Comparison of ENCODE assay signal across 29 mouse cellular contexts in the genomic region with DNA sequence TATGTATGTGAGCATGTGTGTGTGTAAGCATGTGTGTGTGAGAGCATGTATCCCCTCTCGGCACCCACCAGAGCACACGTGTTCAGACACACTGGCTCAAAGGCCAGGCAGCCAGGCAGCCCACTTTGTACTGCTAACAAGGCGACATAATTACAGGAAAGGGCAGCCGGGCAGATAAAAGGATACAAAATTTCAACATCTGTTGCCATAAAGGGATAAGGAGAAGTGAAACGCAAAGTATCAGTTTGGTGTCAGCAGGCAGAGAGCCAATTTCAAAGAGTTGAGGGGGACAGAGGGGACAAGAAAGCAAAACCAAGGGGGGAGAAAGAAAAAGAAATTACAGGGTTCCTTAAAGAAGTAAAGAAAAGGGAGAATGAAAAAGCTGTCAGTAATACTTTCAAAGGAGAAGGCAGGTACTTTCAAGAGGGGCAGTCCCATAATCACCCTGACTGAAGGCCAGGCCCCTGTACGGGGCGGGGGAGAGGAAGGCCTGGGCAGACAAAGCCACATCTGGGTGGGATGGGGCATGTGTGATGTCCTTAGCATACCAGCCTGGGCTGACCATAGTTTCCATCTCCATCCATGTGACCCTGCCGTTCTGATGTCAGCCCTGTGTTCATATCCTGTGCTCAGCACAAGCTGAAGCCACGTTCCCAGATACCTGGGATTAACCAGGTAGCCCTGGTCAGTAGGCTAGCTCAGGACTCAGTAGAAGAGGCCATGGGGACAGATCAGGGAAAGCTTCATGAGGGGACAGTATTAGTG. TPM values are rescaled to one million over a fixed set of nuclear protein-coding genes. Genes with fewer than 3 reads are reported as not detected.
DNase-seq lines count a peak whose midpoint lies in the region; ATAC-seq and TF ChIP-seq lines count a peak whose summit lies in the region.
"Had no signal": no experiment of that assay in that cellular context is flagged by ENCODE, and none has a peak within 500 bp of the region (broad histone marks: within the 10 kb centered on the region; RNA-seq: fewer than 3 reads in every experiment).

No protein-coding gene starts in this region.

- no peak for TF ChIP-seq CTCF in CH12.LX (conservative IDR thresholded peaks at IDR 0.05 in 1 of 2, IDR thresholded peaks at IDR 0.05 in 1 of 2; ENCODE audit: low read depth in 2 of 2, low read length in 2 of 2)

- TF ChIP-seq RAD21 in CH12.LX (IDR thresholded peaks at IDR 0.05; ENCODE audit: low read depth, low read length), result no peak

- peaks cover 0 to 49% of the 10 kb centered on the region in 2 experiments for H3K36me3 ChIP-seq in CH12.LX (replicated peaks in 1 of 2; ENCODE audit: control insufficient read depth in 1 of 2, insufficient read depth in 1 of 2, low read length in 1 of 2)
- H3K36me3 ChIP-seq: hindbrain, embryonic 12.5 days; intestine, embryonic 15.5 days; neural tube, embryonic 13.5 days had no signal

- dilution Hi-C loops in CH12.LX (cut with MboI; ENCODE audit: extremely low pct_ligation_motif_present, extremely low pct_unique_long_range_greater_than_20kb, low sequenced_read_pairs), result no loop called here

- peak overlapping the region in 1 of 3 experiments; percentile 14 for H3K4me3 ChIP-seq in CH12.LX (replicated peaks in 1 of 3; ENCODE audit: low read depth in 2 of 3, low read length in 2 of 3, poor library complexity in 1 of 3)
- H3K4me3 ChIP-seq: erythroblast, embryonic 14.5 days; heart, embryonic 10.5 days; hindbrain, embryonic 12.5 days; intestine, embryonic 15.5 days; limb, embryonic 13.5 days; midbrain, embryonic 10.5 days; neural tube, embryonic 13.5 days had no signal

- no peaks in the 10 kb centered on the region for H3K79me2 ChIP-seq in CH12.LX (replicated peaks; ENCODE audit: control insufficient read depth, extremely low read depth, insufficient read depth, poor library complexity, severe bottlenecking)

- H3K4me2 ChIP-seq in CH12.LX (ENCODE audit: insufficient read depth, low read depth, poor library complexity, severe bottlenecking), result no peak overlapping the region
- H3K4me2 ChIP-seq: hindbrain, embryonic 12.5 days; intestine, embryonic 15.5 days; limb, embryonic 13.5 days; liver, embryonic 11.5 days; neural tube, embryonic 13.5 days had no signal

- in situ Hi-C loops in CH12.LX (cut with MboI; ENCODE audit: low pct_ligation_motif_present, low pct_unique_long_range_greater_than_20kb, low sequenced_read_pairs), result no loop called here

- H3K27me3 ChIP-seq in CH12.LX (replicated peaks), result no peaks in the 10 kb centered on the region
- H3K27me3 ChIP-seq: intestine, embryonic 15.5 days; limb, embryonic 13.5 days; Patski had no signal

- H3K9me3 ChIP-seq in CH12.LX (replicated peaks; ENCODE audit: low read length), result peaks cover 2% of the 10 kb centered on the region
- H3K9me3 ChIP-seq: G1E; heart, embryonic 10.5 days; hindbrain, embryonic 12.5 days; intestine, embryonic 15.5 days; limb, embryonic 13.5 days; midbrain, embryonic 10.5 days; neural tube, embryonic 13.5 days had no signal

- TF ChIP-seq EP300 in CH12.LX (IDR thresholded peaks at IDR 0.05; ENCODE audit: low read length), result no peak

- peaks cover 13 to 27% of the 10 kb centered on the region in 2 experiments for H3K4me1 ChIP-seq in CH12.LX (ENCODE audit: control insufficient read depth in 1 of 2, insufficient read depth in 2 of 2)

- DNase-seq in A20 (ENCODE audit: low read depth, low spot score) (peak; percentile 82), CH12.LX (ENCODE audit: extremely low read depth) (peak; percentile 26)
- no peak for DNase-seq in ovary, postnatal 36 days (ENCODE audit: low spot score)
- no peak for DNase-seq in left cerebral cortex, adult 8-10 months (ENCODE audit: low spot score in 2 of 2)
- DNase-seq: adrenal gland, postnatal 10 days; cerebellum, adult 11-12 months; cerebellum, adult 9-11 months; forebrain, postnatal 0 days; heart, postnatal 36 days; kidney, adult 2 months; kidney, postnatal 36 days; layer of hippocampus, postnatal 36 days; lung, postnatal 36 days; right cerebral cortex, postnatal 14 days; thymus, adult 2 months; thymus, postnatal 4 days had no signal

- peak; percentile 68 for ATAC-seq in granulocyte monocyte progenitor cell, adult 5-6 weeks (replicated peaks; ENCODE audit: poor library complexity, severe bottlenecking)
- peak; percentile 31; the same call in 1 of the 2 replicates for ATAC-seq in monocyte, adult 5-6 weeks (replicated peaks; ENCODE audit: insufficient number of reproducible peaks, low FRiP score, low TSS enrichment, poor library complexity, severe bottlenecking)
- ATAC-seq: forebrain, postnatal 0 days; hindbrain, postnatal 0 days; intestine, embryonic 15.5 days; Patski had no signal

- H3K27ac ChIP-seq in CH12.LX (ENCODE audit: insufficient read depth, low read depth), result no peak overlapping the region
- H3K27ac ChIP-seq: heart, embryonic 10.5 days; hindbrain, embryonic 12.5 days; hindbrain, postnatal 0 days; intestine, embryonic 15.5 days; limb, embryonic 13.5 days; midbrain, embryonic 10.5 days; neural tube, embryonic 13.5 days had no signal

- H3K9ac ChIP-seq in CH12.LX (ENCODE audit: insufficient read depth, low read depth), result no peak overlapping the region
- H3K9ac ChIP-seq: forebrain, postnatal 0 days; hindbrain, embryonic 12.5 days; intestine, embryonic 15.5 days; limb, embryonic 13.5 days; neural tube, embryonic 13.5 days had no signal

- no peak for TF ChIP-seq POLR2A in CH12.LX (IDR thresholded peaks at IDR 0.05; ENCODE audit: low read depth, low read length)

TF ChIP-seq in CH12.LX, 34 proteins besides CTCF, POLR2A, EP300 and RAD21:
- TF ChIP-seq IRF4 (IDR thresholded peaks at IDR 0.05; ENCODE audit: low read depth, low read length), result peak; percentile 23; the same call in 1 of the 2 replicates
- no peak for TF ChIP-seq CHD2 (IDR thresholded peaks at IDR 0.05; ENCODE audit: low read length)

RNA-seq across cellular contexts. Expression of a gene that starts 24.6 kb away (rescaled TPM):
- total RNA-seq in CH12.LX (2012; rRNA removed) (30.3 and 34.4 TPM in 2 replicates), CH12.LX (2014; rRNA removed) (18.5 and 19.9 TPM in 2 replicates)
- polyA plus RNA-seq in CH12.LX (2012; ENCODE audit: insufficient read length, low read depth), result 40.4 and 54.8 TPM in 2 replicates
- 27.1 and 50.2 TPM in 2 replicates for total RNA-seq in granulocyte monocyte progenitor cell, adult 5-6 weeks (2014; fragmentation: Nextera tagmentation)
- 31.8 and 42.4 TPM in 2 replicates for total RNA-seq in granulocyte monocyte progenitor cell, adult 5-6 weeks (2017)
- 16.6 to 18.7 TPM (median 16.9 TPM) in 3 replicates for total RNA-seq in monocyte, adult 5-6 weeks (2017)
- total RNA-seq in left cerebral cortex, adult 8-10 months (2022), result 10 to 100 TPM; 60.3 to 75.7 (median 69.0) TPM

RNA-seq across cellular contexts. Expression of a gene that starts 24.7 kb away (rescaled TPM):
- total RNA-seq in CH12.LX (2012; rRNA removed), result 21.0 and 24.6 TPM in 2 replicates
- 18.9 and 19.1 TPM in 2 replicates for total RNA-seq in CH12.LX (2014; rRNA removed)
- 14.0 and 16.5 TPM in 2 replicates for polyA plus RNA-seq in CH12.LX (2012; ENCODE audit: insufficient read length, low read depth)
- total RNA-seq in granulocyte monocyte progenitor cell, adult 5-6 weeks (2014; fragmentation: Nextera tagmentation), result 13.0 and 15.1 TPM in 2 replicates
- total RNA-seq in granulocyte monocyte progenitor cell, adult 5-6 weeks (2017), result 6.6 and 14.4 TPM in 2 replicates
- 4.7 to 6.3 TPM (median 5.7 TPM) in 3 replicates for total RNA-seq in monocyte, adult 5-6 weeks (2017)
- 10 to 100 TPM in 2 of 4 experiments, 1 to 10 TPM in 2; 9.3 to 11.4 (median 10.6) TPM for total RNA-seq in left cerebral cortex, adult 8-10 months (2022)

Comparison
In these comparisons a context has a peak if more than half of its experiments do, and no peak if none do; other contexts are left out.
1. DNase-seq: peak in A20 (single experiment) and CH12.LX (single experiment); none in ovary, postnatal 36 days (single experiment) and left cerebral cortex, adult 8-10 months (0 of 2).